Mouse (Mus musculus) MEL (cell line): ENCODE results near the gene Gpnmb. TPM values are rescaled to one million over a fixed set of nuclear protein-coding genes. Genes with fewer than 3 reads are reported as not detected.

Experiments
- DNase-seq: peaks from one replicate; pipeline ENCODE4 v3.0.0; 2011; ENCODE audit warnings: low read depth, low spot score
- H3K27ac ChIP-seq: 2 replicates; pipeline ENCODE4 v1.5.1; 2012; ENCODE audit warnings: low read depth, mild to moderate bottlenecking, control low read depth, low read length, moderate library complexity; ENCODE audit not compliant: control insufficient read depth
- H3K27me3 ChIP-seq, 2 experiments: fragments of 150-350 bp in 1 of 2; sonication (generic) in 1 of 2; 2 replicates each; pipeline ENCODE4 v1.6.1; 2012; ENCODE audit warnings: low read length in 2 of 2, mild to moderate bottlenecking in 2 of 2, improper control_type of control experiment in 1 of 2, moderate library complexity in 1 of 2; ENCODE audit not compliant: insufficient read depth in 2 of 2, control insufficient read depth in 1 of 2
- H3K36me3 ChIP-seq, 2 experiments: 2 replicates each; pipeline ENCODE4 v1.6.1; 2012 to 2014; ENCODE audit warnings: low read length in 2 of 2, improper control_type of control experiment in 1 of 2, inconsistent platforms in 1 of 2, mild to moderate bottlenecking in 1 of 2; ENCODE audit not compliant: insufficient read depth in 2 of 2, control insufficient read depth in 1 of 2
- H3K4me1 ChIP-seq, 2 experiments: fragments of 150-350 bp in 1 of 2; sonication (generic) in 1 of 2; 2 replicates each; pipeline ENCODE4 v1.6.1; 2012; ENCODE audit warnings: low read length in 2 of 2, improper control_type of control experiment in 1 of 2, mild to moderate bottlenecking in 1 of 2; ENCODE audit not compliant: insufficient read depth in 2 of 2, control insufficient read depth in 1 of 2
- H3K4me3 ChIP-seq, 2 experiments: fragments of 150-350 bp in 1 of 2; sonication (generic) in 1 of 2; 2 replicates each; pipeline ENCODE4 v1.5.1; 2012; ENCODE audit warnings: low read depth in 2 of 2, low read length in 2 of 2, mild to moderate bottlenecking in 2 of 2, moderate library complexity in 2 of 2, control low read depth in 1 of 2, improper control_type of control experiment in 1 of 2; ENCODE audit not compliant: control insufficient read depth in 1 of 2, insufficient read depth in 1 of 2
- H3K79me2 ChIP-seq: 2 replicates; pipeline ENCODE4 v1.6.1; 2012; ENCODE audit warnings: mild to moderate bottlenecking, low read length, moderate library complexity; ENCODE audit not compliant: control insufficient read depth, poor library complexity, insufficient read depth
- H3K9ac ChIP-seq: 2 replicates; pipeline ENCODE4 v1.6.1; 2012; ENCODE audit warnings: low read depth, mild to moderate bottlenecking, control low read depth, low read length, moderate library complexity; ENCODE audit not compliant: control insufficient read depth, poor library complexity, severe bottlenecking
- H3K9me3 ChIP-seq: fragments of 150-350 bp; sonication (generic); replicated peaks from 2 replicates; pipeline ENCODE4 v1.6.1; 2012; ENCODE audit warnings: mild to moderate bottlenecking, low read length, improper control_type of control experiment, moderate library complexity; ENCODE audit not compliant: insufficient read depth
- BHLHE40 ChIP-seq: IDR thresholded peaks from 2 replicates; pipeline ENCODE4 v1.6.1; 2012; ENCODE audit warnings: low read depth, mild to moderate bottlenecking, inconsistent platforms, low read length, improper control_type of control experiment, borderline replicate concordance
- CHD1 ChIP-seq: IDR thresholded peaks from 2 replicates; pipeline ENCODE4 v1.6.1; 2012; ENCODE audit warnings: low read depth, mild to moderate bottlenecking, inconsistent platforms, low read length, improper control_type of control experiment
- CTCF ChIP-seq, 3 experiments: IDR thresholded peaks in 2 of 3; conservative IDR thresholded peaks in 1 of 3; 2 replicates each; pipeline ENCODE4 v1.5.1; 2011 to 2012; ENCODE audit warnings: low read length in 3 of 3, low read depth in 2 of 3, mild to moderate bottlenecking in 2 of 3, improper control_type of control experiment in 1 of 3, inconsistent platforms in 1 of 3, mixed read lengths in 1 of 3, moderate library complexity in 1 of 3; ENCODE audit not compliant: control insufficient read depth in 1 of 3, insufficient read depth in 1 of 3, poor library complexity in 1 of 3, severe bottlenecking in 1 of 3
- E2F4 ChIP-seq: IDR thresholded peaks from 2 replicates; pipeline ENCODE4 v1.6.1; 2011; ENCODE audit warnings: low read depth, low read length, improper control_type of control experiment, borderline replicate concordance
- ELF1 ChIP-seq: IDR thresholded peaks from 2 replicates; pipeline ENCODE4 v1.6.1; 2014; ENCODE audit warnings: low read depth, mild to moderate bottlenecking, inconsistent platforms, low read length, improper control_type of control experiment, moderate library complexity
- ETS1 ChIP-seq: IDR thresholded peaks from 2 replicates; pipeline ENCODE4 v1.6.1; 2012; ENCODE audit warnings: low read depth, mild to moderate bottlenecking, inconsistent platforms, low read length, improper control_type of control experiment, moderate library complexity
- GABPA ChIP-seq: IDR thresholded peaks from 2 replicates; pipeline ENCODE4 v1.6.1; 2012; ENCODE audit warnings: low read depth, mild to moderate bottlenecking, inconsistent platforms, low read length, improper control_type of control experiment, moderate library complexity
- KAT2A ChIP-seq: conservative IDR thresholded peaks from 2 replicates; pipeline ENCODE4 v1.6.1; 2012; ENCODE audit warnings: low read depth, low read length, improper control_type of control experiment, inconsistent platforms
- MAFK ChIP-seq: IDR thresholded peaks from 2 replicates; pipeline ENCODE4 v1.6.1; 2011; ENCODE audit warnings: low read depth, mild to moderate bottlenecking, low read length, improper control_type of control experiment, borderline replicate concordance
- MAX ChIP-seq: IDR thresholded peaks from 2 replicates; pipeline ENCODE4 v1.6.1; 2011; ENCODE audit warnings: low read length, improper control_type of control experiment
- MAZ ChIP-seq: IDR thresholded peaks from 2 replicates; pipeline ENCODE4 v1.6.1; 2012; ENCODE audit warnings: low read depth, mild to moderate bottlenecking, inconsistent platforms, low read length, improper control_type of control experiment
- MXI1 ChIP-seq: IDR thresholded peaks from 2 replicates; pipeline ENCODE4 v1.6.1; 2011; ENCODE audit warnings: mild to moderate bottlenecking, low read depth, low read length, improper control_type of control experiment
- MYB ChIP-seq: IDR thresholded peaks from 2 replicates; pipeline ENCODE4 v1.6.1; 2011; ENCODE audit warnings: mild to moderate bottlenecking, low read depth, low read length, improper control_type of control experiment
- NELFE ChIP-seq: IDR thresholded peaks from 2 replicates; pipeline ENCODE4 v1.6.1; 2011; ENCODE audit warnings: low read depth, low read length, improper control_type of control experiment
- POLR2A ChIP-seq, 2 experiments: IDR thresholded peaks; 2 replicates each; pipeline ENCODE4 v1.6.1; 2011 to 2012; ENCODE audit warnings: low read length in 2 of 2, mild to moderate bottlenecking in 2 of 2, control low read depth in 1 of 2, improper control_type of control experiment in 1 of 2, low read depth in 1 of 2, moderate library complexity in 1 of 2; ENCODE audit not compliant: control insufficient read depth in 1 of 2, insufficient read depth in 1 of 2, poor library complexity in 1 of 2
- POLR2AphosphoS2 ChIP-seq: IDR thresholded peaks from 2 replicates; pipeline ENCODE4 v1.6.1; 2011; ENCODE audit warnings: low read length, improper control_type of control experiment
- POLR2AphosphoS5 ChIP-seq: IDR thresholded peaks from 2 replicates; pipeline ENCODE4 v1.6.1; 2012; ENCODE audit warnings: low read depth, borderline replicate concordance, mild to moderate bottlenecking, inconsistent platforms, low read length, moderate library complexity, mixed read lengths
- SMC3 ChIP-seq: IDR thresholded peaks from 2 replicates; pipeline ENCODE4 v1.6.1; 2011; ENCODE audit warnings: low read depth, low read length, improper control_type of control experiment
- UBTF ChIP-seq: IDR thresholded peaks from 2 replicates; pipeline ENCODE4 v1.6.1; 2012; ENCODE audit warnings: low read depth, mild to moderate bottlenecking, inconsistent platforms, low read length, improper control_type of control experiment, moderate library complexity, borderline replicate concordance; ENCODE audit not compliant: insufficient read depth
- USF1 ChIP-seq: IDR thresholded peaks from 2 replicates; pipeline ENCODE4 v1.6.1; 2014; ENCODE audit warnings: low read depth, mild to moderate bottlenecking, inconsistent platforms, low read length, improper control_type of control experiment, moderate library complexity
- USF2 ChIP-seq, 2 experiments: IDR thresholded peaks; 2 replicates each; pipeline ENCODE4 v1.6.1; 2011 to 2012; ENCODE audit warnings: improper control_type of control experiment in 2 of 2, low read length in 2 of 2, borderline replicate concordance in 1 of 2, inconsistent platforms in 1 of 2, low read depth in 1 of 2, mild to moderate bottlenecking in 1 of 2; ENCODE audit not compliant: insufficient read depth in 1 of 2
- ZC3H11A ChIP-seq: IDR thresholded peaks from 2 replicates; pipeline ENCODE4 v1.6.1; 2012; ENCODE audit warnings: low read depth, mild to moderate bottlenecking, inconsistent platforms, low read length, improper control_type of control experiment
- ZKSCAN1 ChIP-seq: IDR thresholded peaks from 2 replicates; pipeline ENCODE4 v1.6.1; 2012; ENCODE audit warnings: low read depth, mild to moderate bottlenecking, inconsistent platforms, low read length, improper control_type of control experiment, moderate library complexity
- ZNF384 ChIP-seq: IDR thresholded peaks from 2 replicates; pipeline ENCODE4 v1.6.1; 2012; ENCODE audit warnings: low read depth, mild to moderate bottlenecking, inconsistent platforms, low read length, improper control_type of control experiment
- polyA plus RNA-seq, 2 experiments: library from polyadenylated mRNA; stranded (reverse) in 1 of 2; unstranded in 1 of 2; fragments of >175 nt in 1 of 2; fragments of >200 nt in 1 of 2; gene quantifications; 2 replicates each; pipeline versions ENCODE4 v1.2.1 to v1.2.4; 2012; ENCODE audit warnings: low replicate concordance in 2 of 2, low read depth in 1 of 2; ENCODE audit not compliant: insufficient read length in 2 of 2, insufficient read depth in 1 of 2, missing spikeins in 1 of 2
- total RNA-seq: library from RNA; depleted of rRNA; stranded (reverse); fragments of 300-350 nt; gene quantifications from 2 replicates; pipeline ENCODE4 v1.2.3, GENCODE M21; 2012

Gene Gpnmb
- total and polyA plus RNA-seq, 3 experiments, result not detected

DNA sequence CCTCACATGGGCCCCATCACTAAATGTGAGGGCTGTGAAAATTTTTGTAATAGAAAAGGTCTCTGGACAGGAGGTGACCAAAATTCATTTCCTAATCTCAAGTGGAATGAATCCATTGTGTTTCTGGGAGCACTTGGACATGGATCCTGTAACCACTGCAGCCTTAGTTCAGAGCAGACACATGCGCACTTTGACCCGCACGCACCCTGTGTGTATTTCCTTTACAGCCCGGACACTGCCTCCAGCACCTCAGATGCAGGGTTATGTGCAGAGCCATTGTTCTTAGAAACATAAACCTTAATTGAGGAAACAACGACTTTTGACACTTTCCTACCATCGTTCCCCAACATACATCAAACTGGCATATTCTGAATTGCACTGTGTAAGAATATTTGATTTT is 78.1 kb downstream of the Gpnmb start:
- Histone ChIP-seq H3K9me3 (no peaks in the 10 kb centered on the region), H3K27me3 (peaks cover 0 to 2% of the 10 kb centered on the region in 2 experiments; a peak in 2 of 4 replicates), H3K4me1 (no peaks in the 10 kb centered on the region), H3K36me3 (no peaks in the 10 kb centered on the region), H3K4me3 (no peak overlapping the region), H3K27ac (no peak overlapping the region), H3K79me2 (no peaks in the 10 kb centered on the region), H3K9ac (no peak overlapping the region)
- no peak for DNase-seq
- no peak for TF ChIP-seq MXI1

GRCm38 (mm10) chr6:49115550-49115949 is 79.2 kb downstream of the Gpnmb start:
- Histone ChIP-seq H3K4me3 (no peak overlapping the region), H3K27me3 (peaks cover 0 to 2% of the 10 kb centered on the region in 2 experiments; a peak in 2 of 4 replicates), H3K4me1 (no peaks in the 10 kb centered on the region), H3K9me3 (no peaks in the 10 kb centered on the region), H3K79me2 (no peaks in the 10 kb centered on the region), H3K36me3 (no peaks in the 10 kb centered on the region), H3K9ac (no peak overlapping the region), H3K27ac (no peak overlapping the region)
- TF ChIP-seq MAFK, result no peak
- TF ChIP-seq ETS1, result no peak
- no peak for TF ChIP-seq BHLHE40
- no peak for TF ChIP-seq MXI1
- TF ChIP-seq GABPA, result no peak
- no peak for TF ChIP-seq POLR2A (IDR thresholded peaks at IDR 0.05; ENCODE audit: control insufficient read depth in 1 of 2, insufficient read depth in 1 of 2, low read depth in 1 of 2, low read length in 2 of 2, poor library complexity in 1 of 2)
- no peak for TF ChIP-seq NELFE
- no peak for TF ChIP-seq ZNF384
- no peak for TF ChIP-seq POLR2AphosphoS2
- TF ChIP-seq USF2 (IDR thresholded peaks at IDR 0.05; ENCODE audit: borderline replicate concordance in 1 of 2, insufficient read depth in 1 of 2, low read depth in 1 of 2, low read length in 2 of 2), result no peak
- no peak for TF ChIP-seq CTCF (IDR thresholded peaks at IDR 0.05 in 2 of 3, conservative IDR thresholded peaks at IDR 0.05 in 1 of 3; ENCODE audit: control insufficient read depth in 1 of 3, insufficient read depth in 1 of 3, low read depth in 2 of 3, low read length in 3 of 3, poor library complexity in 1 of 3, severe bottlenecking in 1 of 3)
- TF ChIP-seq POLR2AphosphoS5, result no peak
- no peak for TF ChIP-seq ZC3H11A
- TF ChIP-seq MYB, result no peak
- TF ChIP-seq ELF1, result no peak
- TF ChIP-seq USF1, result no peak
- DNase-seq, result no peak

DNA sequence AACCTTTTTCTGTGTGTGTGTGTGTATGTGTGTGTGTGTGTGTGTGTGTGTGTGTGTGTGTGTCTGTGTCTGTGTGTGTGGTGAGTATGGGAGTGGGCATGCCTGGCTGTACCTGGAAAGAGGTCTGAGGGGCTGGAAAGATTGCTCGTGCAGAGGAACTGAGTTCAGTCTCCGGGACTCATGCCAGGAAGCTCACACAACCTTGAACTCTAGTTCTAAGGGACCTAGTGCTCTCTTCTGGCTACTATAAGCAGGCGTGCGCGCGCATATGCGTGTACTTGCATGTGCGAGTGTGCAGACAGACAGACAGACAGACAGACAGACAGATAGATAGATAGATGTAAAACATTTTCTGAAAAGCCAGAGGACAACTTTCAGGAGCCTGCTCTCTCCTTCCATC is 79.9 kb downstream of the Gpnmb start:
- H3K4me1 ChIP-seq, result no peaks in the 10 kb centered on the region
- TF ChIP-seq USF1, result no peak
- TF ChIP-seq GABPA, result no peak
- TF ChIP-seq KAT2A, result no peak
- no peak for TF ChIP-seq SMC3
- no peak for TF ChIP-seq MAX
- no peak for TF ChIP-seq CHD1
- TF ChIP-seq MAFK, result no peak
- no peak for TF ChIP-seq E2F4
- no peak for TF ChIP-seq USF2 (IDR thresholded peaks at IDR 0.05; ENCODE audit: borderline replicate concordance in 1 of 2, insufficient read depth in 1 of 2, low read depth in 1 of 2, low read length in 2 of 2)
- no peak for TF ChIP-seq UBTF
- no peak for TF ChIP-seq ZKSCAN1
- no peak for TF ChIP-seq MXI1
- no peak for TF ChIP-seq MAZ
- TF ChIP-seq POLR2AphosphoS2, result no peak
- TF ChIP-seq NELFE, result no peak
- no peak for TF ChIP-seq ELF1
- no peaks in the 10 kb centered on the region for H3K36me3 ChIP-seq

More for the DNA sequence above, 79.9 kb downstream of the Gpnmb start:
- Histone ChIP-seq H3K9me3 (no peaks in the 10 kb centered on the region), H3K27ac (no peak overlapping the region), H3K4me3 (no peak overlapping the region), H3K9ac (no peak overlapping the region), H3K27me3 (peaks cover 0 to 2% of the 10 kb centered on the region in 2 experiments; a peak in 1 of 4 replicates), H3K79me2 (no peaks in the 10 kb centered on the region)
- no peak for DNase-seq
